Mouse (Mus musculus) erythroblast, embryonic 14.5 days (primary cell): ENCODE results near the gene Phldb2.

ENCODE experiments used
- GATA1 ChIP-seq: IDR thresholded peaks from 2 replicates; pipeline ENCODE4 v1.6.1; 2012; ENCODE audit warnings: low read length, inconsistent platforms, mixed read lengths
- TAL1 ChIP-seq: IDR thresholded peaks from 3 replicates; pipeline ENCODE4 v1.6.1; 2012; ENCODE audit warnings: low read length, inconsistent platforms, mixed read lengths

GRCm38 (mm10) chr16:45854499-45854898 is 98.9 kb downstream of the Phldb2 start:
- TF ChIP-seq GATA1, result no peak
- no peak for TF ChIP-seq TAL1
